Mouse (Mus musculus): ENCODE results near the gene Scp2. TPM values are rescaled to one million over a fixed set of nuclear protein-coding genes. Genes with fewer than 3 reads are reported as not detected.

Gene Scp2
- polyA plus RNA-seq, 1 experiment: 224 TPM

DNA sequence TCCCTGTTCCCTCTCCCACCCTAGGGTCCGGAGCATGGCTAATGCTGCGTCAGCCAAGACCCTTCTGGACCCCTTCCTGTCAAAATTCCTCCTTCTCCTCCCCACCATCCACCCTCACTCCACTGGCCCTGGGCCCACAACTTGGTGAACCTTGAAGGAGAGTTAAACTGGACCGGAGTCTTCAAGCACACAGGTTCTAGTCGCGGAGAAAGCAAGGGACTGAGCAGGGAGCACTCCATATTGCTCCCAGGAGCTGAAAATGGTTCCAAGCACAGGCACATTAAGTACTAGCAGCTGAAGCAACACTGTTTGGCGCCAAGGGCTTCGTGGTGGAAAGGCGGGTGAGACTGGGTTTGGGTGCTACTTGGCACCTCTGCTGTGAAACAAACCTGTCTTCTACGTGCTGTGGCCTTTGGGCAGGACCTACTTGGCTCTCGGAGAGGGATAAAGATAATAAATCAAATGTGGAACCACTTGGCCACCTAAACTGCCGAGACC is 112.4 kb downstream of the Scp2 start:
- WGBS: 72% methylated on average over 11 of the region's 11 CpGs
- H3K27me3 ChIP-seq (ENCODE audit: control insufficient read depth, insufficient read depth, low read length): no peaks in the 10 kb centered on the region
- no peak for DNase-seq
- no peak overlapping the region for H3K27ac ChIP-seq (ENCODE audit: insufficient read depth, low read length)
- no peak overlapping the region for H3K4me3 ChIP-seq (replicated peaks; ENCODE audit: insufficient read depth, low read depth, low read length)
- peaks cover 4% of the 10 kb centered on the region; the same call in 1 of the 2 replicates for H3K4me1 ChIP-seq (ENCODE audit: control insufficient read depth, insufficient read depth, low read length)
- TF ChIP-seq POLR2A (IDR thresholded peaks at IDR 0.05; ENCODE audit: borderline replicate concordance, insufficient read depth, low read length) (no peak), CTCF (IDR thresholded peaks at IDR 0.05; ENCODE audit: borderline replicate concordance, insufficient read depth, low read depth, low read length) (no peak)

- peak; percentile 41 to 45 for DNase-seq
- H3K4me3 ChIP-seq (replicated peaks; ENCODE audit: insufficient read depth, low read depth, low read length): peak overlapping the region; percentile 37
- WGBS: 2% methylated on average over 82 of the region's 86 CpGs
- no peak for TF ChIP-seq POLR2A (IDR thresholded peaks at IDR 0.05; ENCODE audit: borderline replicate concordance, insufficient read depth, low read length)
- TF ChIP-seq CTCF (IDR thresholded peaks at IDR 0.05; ENCODE audit: borderline replicate concordance, insufficient read depth, low read depth, low read length): no peak
- no peak overlapping the region for H3K27ac ChIP-seq (ENCODE audit: insufficient read depth, low read length)
- no peaks in the 10 kb centered on the region for H3K27me3 ChIP-seq (ENCODE audit: control insufficient read depth, insufficient read depth, low read length)
- peaks cover 4% of the 10 kb centered on the region; the same call in 1 of the 2 replicates for H3K4me1 ChIP-seq (ENCODE audit: control insufficient read depth, insufficient read depth, low read length)
Observed at GRCm38 (mm10) chr4:108031502-108032351, 113.1 kb downstream of the Scp2 start.

DNA sequence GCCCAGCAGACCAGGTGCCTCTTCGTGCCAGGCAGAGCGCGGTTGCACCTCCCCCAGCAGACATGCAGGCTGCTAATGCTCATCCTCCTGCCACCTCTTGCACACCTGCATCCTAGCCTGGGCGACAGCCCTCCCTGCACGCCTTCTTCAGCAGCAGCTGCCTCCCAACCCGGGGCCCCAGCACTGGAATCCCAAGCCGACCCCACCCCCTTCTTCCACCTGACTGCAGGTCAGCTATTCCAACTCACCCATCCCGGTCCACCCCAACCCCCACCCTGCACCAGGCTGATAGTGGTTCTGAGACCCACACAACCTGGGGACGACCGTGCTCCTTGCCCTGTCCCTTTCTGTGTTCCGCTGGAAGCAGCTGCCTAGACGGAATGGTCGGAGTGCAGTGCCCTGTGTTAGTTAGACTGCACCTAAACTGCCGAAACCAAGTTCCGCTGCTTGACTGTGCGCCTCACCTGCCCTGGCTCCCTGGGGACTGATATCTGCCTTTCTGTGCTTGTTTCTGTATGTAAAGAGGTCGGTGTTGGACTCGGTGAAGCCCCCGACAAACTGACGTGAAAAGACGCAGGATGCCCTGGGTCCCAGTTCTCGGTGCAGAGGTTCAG is 113.8 kb downstream of the Scp2 start:
- peaks cover 4% of the 10 kb centered on the region; the same call in 1 of the 2 replicates for H3K4me1 ChIP-seq (ENCODE audit: control insufficient read depth, insufficient read depth, low read length)
- 18% methylated on average over 22 of the region's 22 CpGs for WGBS
- no peaks in the 10 kb centered on the region for H3K27me3 ChIP-seq (ENCODE audit: control insufficient read depth, insufficient read depth, low read length)
- no peak for DNase-seq
- no peak overlapping the region for H3K27ac ChIP-seq (ENCODE audit: insufficient read depth, low read length)
- TF ChIP-seq POLR2A (IDR thresholded peaks at IDR 0.05; ENCODE audit: borderline replicate concordance, insufficient read depth, low read length) (no peak), CTCF (IDR thresholded peaks at IDR 0.05; ENCODE audit: borderline replicate concordance, insufficient read depth, low read depth, low read length) (no peak)
- no peak overlapping the region for H3K4me3 ChIP-seq (replicated peaks; ENCODE audit: insufficient read depth, low read depth, low read length)

- no peaks in the 10 kb centered on the region for H3K27me3 ChIP-seq (ENCODE audit: control insufficient read depth, insufficient read depth, low read length)
- DNase-seq: no peak
- TF ChIP-seq POLR2A (IDR thresholded peaks at IDR 0.05; ENCODE audit: borderline replicate concordance, insufficient read depth, low read length) (no peak), CTCF (IDR thresholded peaks at IDR 0.05; ENCODE audit: borderline replicate concordance, insufficient read depth, low read depth, low read length) (no peak)
- 72% methylated on average over 3 of the region's 3 CpGs for WGBS
- H3K4me3 ChIP-seq (replicated peaks; ENCODE audit: insufficient read depth, low read depth, low read length): no peak overlapping the region
- H3K4me1 ChIP-seq (ENCODE audit: control insufficient read depth, insufficient read depth, low read length): peaks cover 14% of the 10 kb centered on the region; the same call in 1 of the 2 replicates
- no peak overlapping the region for H3K27ac ChIP-seq (ENCODE audit: insufficient read depth, low read length)
Observed at GRCm38 (mm10) chr4:108026193-108026592, 118.6 kb downstream of the Scp2 start.

- DNase-seq: no peak
- Histone ChIP-seq H3K4me1 (ENCODE audit: control insufficient read depth, insufficient read depth, low read length) (peaks cover 11% of the 10 kb centered on the region; the same call in 1 of the 2 replicates), H3K27ac (ENCODE audit: insufficient read depth, low read length) (no peak overlapping the region), H3K27me3 (ENCODE audit: control insufficient read depth, insufficient read depth, low read length) (no peaks in the 10 kb centered on the region), H3K4me3 (replicated peaks; ENCODE audit: insufficient read depth, low read depth, low read length) (no peak overlapping the region)
- no peak for TF ChIP-seq POLR2A (IDR thresholded peaks at IDR 0.05; ENCODE audit: borderline replicate concordance, insufficient read depth, low read length)
- no peak for TF ChIP-seq CTCF (IDR thresholded peaks at IDR 0.05; ENCODE audit: borderline replicate concordance, insufficient read depth, low read depth, low read length)
- WGBS: 45% methylated on average over 10 of the region's 10 CpGs
Observed at GRCm38 (mm10) chr4:108025269-108025668, 119.5 kb downstream of the Scp2 start.

DNA sequence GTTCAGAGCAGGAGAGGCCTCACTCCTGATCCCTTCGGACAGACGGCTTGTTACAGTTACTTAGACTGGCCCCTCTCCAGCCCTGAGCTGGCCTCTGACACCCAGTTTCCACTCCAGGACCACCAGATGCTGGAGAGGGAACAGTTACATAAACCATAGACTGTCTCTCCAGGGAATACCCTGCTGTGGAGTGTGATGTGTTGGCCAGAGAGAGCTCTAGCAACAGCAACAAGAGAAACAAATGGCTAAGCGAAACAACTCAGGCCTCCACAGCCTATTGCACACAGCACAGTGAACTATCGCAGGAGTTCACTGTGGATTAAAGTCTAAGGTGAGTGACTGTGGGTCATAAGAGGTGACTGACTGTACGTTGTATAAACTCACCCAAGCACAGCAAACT is 120.2 kb downstream of the Scp2 start:
- Histone ChIP-seq H3K27me3 (ENCODE audit: control insufficient read depth, insufficient read depth, low read length) (no peaks in the 10 kb centered on the region), H3K4me1 (ENCODE audit: control insufficient read depth, insufficient read depth, low read length) (peaks cover 11% of the 10 kb centered on the region; the same call in 1 of the 2 replicates), H3K27ac (ENCODE audit: insufficient read depth, low read length) (no peak overlapping the region), H3K4me3 (replicated peaks; ENCODE audit: insufficient read depth, low read depth, low read length) (no peak overlapping the region)
- WGBS: 84% methylated on average over 5 of the region's 5 CpGs
- TF ChIP-seq POLR2A (IDR thresholded peaks at IDR 0.05; ENCODE audit: borderline replicate concordance, insufficient read depth, low read length) (no peak), CTCF (IDR thresholded peaks at IDR 0.05; ENCODE audit: borderline replicate concordance, insufficient read depth, low read depth, low read length) (no peak)
- DNase-seq: no peak

- Histone ChIP-seq H3K4me3 (replicated peaks; ENCODE audit: insufficient read depth, low read depth, low read length) (no peak overlapping the region), H3K27ac (ENCODE audit: insufficient read depth, low read length) (no peak overlapping the region), H3K4me1 (ENCODE audit: control insufficient read depth, insufficient read depth, low read length) (peaks cover 19% of the 10 kb centered on the region; the same call in 1 of the 2 replicates), H3K27me3 (ENCODE audit: control insufficient read depth, insufficient read depth, low read length) (no peaks in the 10 kb centered on the region)
- no peak for DNase-seq
- TF ChIP-seq POLR2A (IDR thresholded peaks at IDR 0.05; ENCODE audit: borderline replicate concordance, insufficient read depth, low read length) (no peak), CTCF (IDR thresholded peaks at IDR 0.05; ENCODE audit: borderline replicate concordance, insufficient read depth, low read depth, low read length) (no peak)
- WGBS: 97% methylated on average over 4 of the region's 4 CpGs
Observed at GRCm38 (mm10) chr4:108023186-108023585, 121.6 kb downstream of the Scp2 start.
